In the genomic region with DNA sequence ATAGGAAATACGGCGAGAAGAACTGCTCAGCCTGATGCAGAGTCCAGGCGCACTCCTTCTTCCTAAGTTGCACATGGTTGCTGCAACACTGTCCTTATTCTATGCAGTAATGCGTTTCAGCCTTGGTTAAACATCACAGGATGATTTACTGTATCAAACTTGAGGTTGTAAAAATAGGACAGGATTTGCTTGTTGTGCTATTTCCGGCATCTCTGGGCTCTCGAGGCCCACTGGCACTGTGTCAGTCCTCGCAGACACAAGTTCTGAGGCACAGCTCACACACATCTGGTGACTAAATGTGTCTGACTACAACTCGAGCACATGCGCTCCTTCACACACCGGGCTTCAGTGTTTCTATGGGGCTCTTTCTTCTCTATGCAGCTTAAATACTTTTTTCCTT, we compare ENCODE assay signal across 18 mouse cellular contexts.
A peak's percentile ranks its signal among the peaks of the same experiment; 100 is the strongest.
DNase-seq lines count a peak whose midpoint lies in the region; ATAC-seq and TF ChIP-seq lines count a peak whose summit lies in the region.
"Had no signal": no experiment of that assay in that cellular context is flagged by ENCODE, and none has a peak within 500 bp of the region (broad histone marks: within the 10 kb centered on the region; RNA-seq: fewer than 3 reads in every experiment).

No protein-coding gene starts in this region.

- peak; percentile 39 for DNase-seq in gastrocnemius, adult 2 months
- no peak for DNase-seq in gastrocnemius, postnatal 25 days
- peak; percentile 23 for DNase-seq in lung, postnatal 10 days
- no peak for DNase-seq in lung, postnatal 4 days
- DNase-seq in kidney, postnatal 4 days, result peak; percentile 34 to 63
- peak; percentile 39 for DNase-seq in right cerebral cortex, postnatal 4 days
- DNase-seq in embryo, embryonic 11 days, result no peak
- DNase-seq: cerebellum, adult 9-10 months; lung, adult 18-20 months; retina, postnatal 1 day; thymus, postnatal 4 days had no signal

- H3K4me3 ChIP-seq in gastrocnemius, adult 2 months, result no peak overlapping the region
- H3K4me3 ChIP-seq in hindbrain, embryonic 13.5 days, result no peak overlapping the region
- H3K4me3 ChIP-seq: hindbrain, embryonic 10.5 days; midbrain, embryonic 12.5 days; stomach, embryonic 15.5 days had no signal

- H3K36me3 ChIP-seq in hindbrain, embryonic 13.5 days, result no peaks in the 10 kb centered on the region
- H3K36me3 ChIP-seq: G1E; hindbrain, embryonic 10.5 days; midbrain, embryonic 12.5 days; stomach, embryonic 15.5 days had no signal

- 94% methylated on average over 10 of the region's 10 CpGs for WGBS in hindbrain, embryonic 13.5 days

- H3K4me2 ChIP-seq in hindbrain, embryonic 13.5 days, result no peak overlapping the region
- H3K4me2 ChIP-seq: midbrain, embryonic 12.5 days; stomach, embryonic 15.5 days had no signal

- no peaks in the 10 kb centered on the region for H3K9me3 ChIP-seq in hindbrain, embryonic 13.5 days
- H3K9me3 ChIP-seq: G1E; hindbrain, embryonic 10.5 days; midbrain, embryonic 12.5 days; stomach, embryonic 15.5 days had no signal

- no peak for ATAC-seq in hindbrain, embryonic 13.5 days (ENCODE audit: low FRiP score)
- ATAC-seq: activated CD4-positive, CD25-positive, alpha-beta regulatory T cell, adult 4 months; intestine, postnatal 0 days had no signal

- no peaks in the 10 kb centered on the region for H3K27me3 ChIP-seq in hindbrain, embryonic 13.5 days
- H3K27me3 ChIP-seq: midbrain, embryonic 12.5 days; stomach, embryonic 15.5 days had no signal

- intact Hi-C loops in gastrocnemius, adult 2 months (cut with DNase I), result no loop called here

- no peak for TF ChIP-seq CTCF in gastrocnemius, adult 2 months (IDR thresholded peaks at IDR 0.05)

- no peaks in the 10 kb centered on the region for H3K4me1 ChIP-seq in hindbrain, embryonic 13.5 days (replicated peaks)
- H3K4me1 ChIP-seq: hindbrain, embryonic 10.5 days; midbrain, embryonic 12.5 days; stomach, embryonic 15.5 days had no signal

- no peak overlapping the region for H3K27ac ChIP-seq in gastrocnemius, adult 2 months
- no peak overlapping the region for H3K27ac ChIP-seq in hindbrain, embryonic 13.5 days
- H3K27ac ChIP-seq: hindbrain, embryonic 10.5 days; midbrain, embryonic 12.5 days; stomach, embryonic 15.5 days had no signal

- no peak overlapping the region for H3K9ac ChIP-seq in hindbrain, embryonic 13.5 days
- H3K9ac ChIP-seq: midbrain, embryonic 12.5 days; stomach, embryonic 15.5 days had no signal

Comparison
In these comparisons a context has a peak if more than half of its experiments do, and no peak if none do; other contexts are left out.
1. DNase-seq: peak in gastrocnemius, adult 2 months (single experiment), lung, postnatal 10 days (single experiment), kidney, postnatal 4 days (2 of 2) and right cerebral cortex, postnatal 4 days (single experiment); none in gastrocnemius, postnatal 25 days (single experiment), lung, postnatal 4 days (0 of 2) and embryo, embryonic 11 days (single experiment).